Mouse (Mus musculus) urinary bladder, postnatal 14 days (tissue): ENCODE data around the gene Asb5.
"Not testable (repeated sequence)": the region's sequence is repeated elsewhere in the genome, so short reads cannot be mapped to it uniquely, and the experiment has no call there.

ENCODE experiments used
- DNase-seq: peaks from one replicate; pipeline ENCODE4 v3.0.0; 2021; ENCODE audit warnings: low spot score

Asb5 gene

DNA sequence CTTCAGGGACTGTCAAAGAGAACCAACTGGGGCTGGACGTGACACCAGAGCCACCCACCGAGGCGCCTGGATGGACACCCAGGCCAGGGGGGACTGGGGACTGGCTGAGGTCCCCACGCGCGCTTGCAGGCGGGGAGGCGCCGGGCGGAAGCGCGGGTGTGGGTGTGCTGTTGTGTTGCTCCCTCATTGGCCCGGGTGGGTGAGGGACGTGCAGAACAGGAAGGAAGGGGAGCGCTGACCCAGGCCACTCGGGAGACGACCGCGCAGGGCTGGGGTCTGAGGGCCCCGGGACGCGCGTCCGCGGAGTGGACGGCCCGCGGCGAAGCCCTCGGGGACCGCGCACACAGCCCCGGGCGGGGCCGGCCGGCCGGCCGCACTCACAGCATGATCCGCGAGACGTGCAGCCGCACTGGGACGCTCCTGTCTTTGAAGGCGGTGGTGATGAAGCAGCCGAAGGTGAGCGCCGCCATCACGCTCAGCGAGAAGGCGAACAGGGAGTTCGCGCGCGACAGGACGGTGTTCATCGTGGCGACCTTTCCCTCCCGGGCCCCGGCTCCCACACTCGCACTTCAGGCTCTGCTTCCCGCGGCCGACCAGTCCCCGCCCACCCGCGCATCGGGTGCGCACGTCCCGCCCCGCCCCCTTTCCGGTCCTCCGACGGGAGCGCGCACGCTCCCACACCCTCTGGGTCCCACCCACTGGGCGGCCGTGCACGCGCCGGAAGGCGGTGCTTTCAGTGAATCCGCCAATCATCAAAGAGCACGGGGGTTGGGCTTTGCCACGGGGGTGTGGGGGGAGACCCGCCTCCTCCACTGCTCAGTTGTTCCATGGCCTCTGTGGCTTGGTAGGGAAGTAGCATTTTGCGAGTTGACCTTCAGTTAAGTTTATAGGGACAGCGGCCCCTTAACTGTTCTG lies at the start of gene Asb5, which contains the start of gene Spcs3:
Asb5 (plus strand) TSS at position 199 of the 915 bp plus-strand sequence.
Spcs3 (minus strand) TSS at position 617 of the 915 bp plus-strand sequence.
- DNase-seq, result peak; percentile 96

DNA sequence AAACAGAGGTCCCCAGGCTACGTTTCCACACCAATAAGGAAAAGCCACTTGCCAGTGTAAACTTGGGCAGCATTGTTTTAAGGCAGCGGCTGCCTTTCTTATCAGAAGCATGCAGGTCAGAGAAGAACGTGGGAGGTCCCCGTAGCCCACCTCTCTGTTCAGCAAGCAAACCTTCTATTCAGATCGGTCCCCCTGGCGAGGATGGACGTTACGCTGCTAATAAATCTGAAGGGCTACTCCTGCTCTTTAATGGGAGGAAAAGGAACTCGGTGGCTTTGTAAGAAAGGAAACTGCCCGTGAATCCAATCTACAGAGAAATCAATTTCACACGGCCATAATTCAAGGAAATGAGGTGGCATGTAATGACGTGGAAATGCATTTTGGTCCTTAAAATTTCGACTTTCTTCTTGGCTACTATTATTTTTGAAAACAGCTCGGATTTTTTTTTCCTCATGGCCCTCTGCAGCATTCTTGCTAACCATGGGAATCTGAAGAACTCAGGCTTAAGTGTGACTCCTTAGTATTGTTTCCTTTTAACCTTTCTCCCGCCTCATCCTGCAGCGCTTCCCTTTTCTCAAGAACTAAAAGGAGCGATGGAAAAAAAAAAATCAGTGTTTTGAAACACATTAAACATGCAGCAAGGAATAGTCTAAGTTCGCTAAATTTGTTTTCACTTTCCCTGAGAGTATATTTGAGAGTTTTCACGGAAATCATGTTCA lies 42.7 kb upstream of the Asb5 start:
- no peak for DNase-seq

DNA sequence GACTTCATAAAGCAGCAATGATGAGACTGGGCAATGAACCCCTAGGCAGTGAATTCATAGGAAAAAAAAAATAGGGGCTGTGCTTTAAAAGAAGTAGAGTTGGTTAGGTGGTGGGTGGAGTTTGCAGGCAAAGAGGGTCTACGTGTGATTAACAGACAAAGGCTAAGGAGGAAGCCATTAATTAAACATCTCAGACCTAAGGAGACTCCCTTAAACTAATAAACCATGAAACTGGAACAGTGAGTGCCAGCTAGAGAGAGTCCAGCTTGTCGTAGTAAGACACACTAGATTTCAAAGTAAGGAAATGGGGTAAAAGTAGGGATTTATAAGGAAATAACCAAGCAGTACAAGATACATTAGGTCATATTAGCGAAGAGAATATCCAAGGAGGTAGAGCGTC lies 40.9 kb upstream of the Asb5 start:
- no peak for DNase-seq

DNA sequence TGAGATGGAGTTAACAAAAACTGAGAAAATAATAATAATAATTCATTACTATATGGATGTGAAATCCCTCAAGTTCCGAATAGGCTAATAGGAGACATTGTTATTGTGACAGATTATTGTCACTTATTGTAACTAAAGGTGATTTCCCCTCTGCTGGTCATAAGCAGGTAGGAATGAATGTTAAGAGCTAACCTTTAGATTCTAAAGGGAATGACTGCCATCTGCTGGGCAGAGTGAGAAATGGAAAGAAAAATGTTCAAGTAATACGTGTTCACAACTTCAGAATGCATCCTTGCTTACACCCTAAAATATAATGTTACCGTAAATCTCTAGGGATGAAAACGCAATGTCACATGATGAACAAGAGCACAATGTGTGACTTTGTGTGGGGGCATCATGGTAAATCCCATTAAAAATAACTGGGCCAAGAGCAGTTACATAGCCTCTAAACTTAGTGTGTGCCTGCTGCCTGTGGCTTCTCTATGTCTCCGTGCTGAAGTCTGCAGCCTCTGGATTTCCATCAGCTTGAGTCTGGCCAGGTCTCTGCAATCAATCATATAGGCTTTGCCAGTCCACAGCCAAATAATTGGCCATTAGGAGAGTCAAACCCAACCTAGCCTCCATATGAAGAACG lies 38.2 kb upstream of the Asb5 start:
- DNase-seq, result peak; percentile 37

DNA sequence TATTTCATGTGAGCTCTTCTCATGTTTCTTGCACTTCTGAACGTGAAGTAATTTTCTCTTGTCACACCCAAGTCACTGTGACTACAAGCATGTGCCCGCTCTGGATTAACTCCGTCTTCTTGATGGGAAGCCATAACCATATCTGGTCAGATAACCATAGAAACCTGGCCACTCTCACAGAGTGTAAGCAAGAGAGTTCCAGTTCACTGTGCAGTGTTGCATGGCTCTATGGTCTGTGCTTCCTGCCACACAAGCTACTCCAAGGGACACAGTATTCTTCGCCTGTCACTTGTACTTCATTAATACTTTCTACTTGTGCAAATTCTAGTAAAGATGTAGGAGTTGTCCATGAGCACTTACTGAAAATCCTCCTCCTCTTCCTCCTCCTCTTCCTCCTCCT lies 37.4 kb upstream of the Asb5 start:
- no peak for DNase-seq

DNA sequence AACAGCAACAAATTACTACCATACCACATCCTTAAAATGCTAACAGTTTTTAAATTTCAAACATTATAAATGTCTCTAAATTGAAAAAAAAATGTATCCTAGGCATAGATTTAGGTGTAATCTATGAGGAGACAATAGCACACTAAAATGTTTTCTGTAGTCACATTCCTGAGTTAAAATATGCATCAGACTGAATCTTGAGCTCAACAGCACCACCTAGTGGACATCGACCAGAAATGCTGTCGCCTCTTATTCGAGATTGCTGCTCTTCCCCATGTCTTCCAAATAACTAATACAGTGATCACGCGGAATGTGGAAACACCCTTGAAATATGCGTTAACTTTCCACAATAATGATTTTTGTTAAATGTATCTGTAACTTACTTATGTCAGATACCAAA lies 36.3 kb upstream of the Asb5 start:
- DNase-seq, result peak; percentile 33

DNA sequence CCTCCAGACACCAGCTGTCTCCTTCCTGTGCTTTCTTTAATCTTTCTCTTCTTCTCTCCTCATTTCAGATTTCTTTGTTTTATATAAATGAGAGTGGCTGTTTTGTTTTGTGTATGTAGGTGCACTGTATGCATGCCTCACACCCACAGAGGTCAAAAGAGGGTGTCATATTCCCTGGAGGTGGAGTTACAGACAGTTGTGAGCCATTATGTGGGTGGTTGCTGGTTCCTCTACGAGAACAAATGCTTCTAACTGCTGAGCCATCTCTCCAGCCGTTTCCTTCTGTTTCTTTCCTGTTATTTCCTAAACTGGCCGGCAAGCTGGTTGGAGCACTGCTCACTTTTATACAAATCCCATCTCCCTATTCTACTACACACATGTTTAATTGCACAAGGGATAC lies 35.5 kb upstream of the Asb5 start:
- DNase-seq, result no peak

DNA sequence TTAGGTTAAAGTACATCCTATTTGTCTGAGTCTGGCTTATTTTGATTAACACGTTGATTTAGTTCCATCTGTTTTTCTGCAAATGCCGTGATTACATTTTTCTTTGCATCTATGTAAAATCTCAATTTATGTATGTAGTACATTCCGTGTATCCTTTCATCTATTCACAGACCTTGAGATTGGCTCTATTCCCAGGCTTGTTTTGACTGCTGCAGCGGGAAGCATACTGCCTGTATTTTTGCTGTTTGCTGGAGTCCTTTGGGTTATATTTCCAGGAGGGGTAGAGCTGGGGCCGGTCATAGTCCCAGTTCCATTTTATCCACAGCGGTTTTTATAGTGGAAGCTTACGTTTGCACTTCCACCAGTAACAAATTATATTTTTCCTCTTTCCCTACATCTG lies 26.3 kb upstream of the Asb5 start:
- no peak for DNase-seq

DNA sequence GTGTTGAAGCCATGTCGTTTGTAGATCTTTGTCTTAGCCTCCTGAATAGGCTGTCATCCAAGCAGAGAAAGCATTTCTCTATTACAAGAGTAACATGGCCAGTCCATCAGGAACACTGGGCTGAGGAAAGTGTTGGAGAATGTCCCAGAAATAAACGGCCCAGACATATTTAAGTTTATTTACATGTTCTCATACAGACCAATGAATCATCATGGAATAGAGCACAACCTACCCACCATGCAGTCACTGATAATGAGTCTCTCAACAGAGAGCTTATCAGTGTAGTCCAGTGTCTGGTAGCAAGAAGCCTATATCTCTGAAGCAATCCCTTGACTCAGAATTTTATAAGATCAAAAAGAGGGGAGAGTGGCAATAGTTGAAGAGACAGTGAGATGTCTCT lies 24.3 kb upstream of the Asb5 start:
- no peak for DNase-seq

DNA sequence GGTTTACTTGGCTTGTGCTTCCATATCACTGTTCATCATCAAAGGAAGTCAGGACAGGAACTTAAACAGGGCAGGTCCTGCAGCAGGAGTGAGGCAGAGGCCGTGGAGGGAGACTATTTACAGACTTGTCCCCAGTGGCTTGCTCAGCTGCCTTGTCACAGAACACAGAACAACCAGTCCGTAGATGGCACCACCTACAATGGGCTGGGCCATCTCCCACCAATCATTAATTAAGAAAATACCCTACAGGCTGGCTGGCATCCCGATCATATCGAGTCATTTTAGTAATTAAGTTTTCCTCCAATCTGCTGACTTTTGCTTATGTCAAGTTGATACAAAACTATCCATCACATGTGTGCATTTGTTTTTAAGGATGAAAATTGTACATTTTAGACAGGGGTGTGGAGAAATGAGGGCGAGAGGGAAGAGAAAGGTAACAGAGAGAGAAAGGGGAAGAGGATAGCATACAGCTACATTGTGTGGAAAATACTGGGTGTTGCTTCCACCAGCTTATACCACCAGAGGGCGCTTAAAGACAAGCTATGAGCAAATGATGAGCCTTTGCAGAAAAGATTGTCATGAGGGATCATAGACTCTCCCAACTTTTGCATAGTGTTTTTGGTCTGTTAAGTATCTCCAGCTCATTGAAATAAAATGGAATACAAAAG lies 21.8 kb upstream of the Asb5 start:
- DNase-seq, result peak; percentile 75

DNA sequence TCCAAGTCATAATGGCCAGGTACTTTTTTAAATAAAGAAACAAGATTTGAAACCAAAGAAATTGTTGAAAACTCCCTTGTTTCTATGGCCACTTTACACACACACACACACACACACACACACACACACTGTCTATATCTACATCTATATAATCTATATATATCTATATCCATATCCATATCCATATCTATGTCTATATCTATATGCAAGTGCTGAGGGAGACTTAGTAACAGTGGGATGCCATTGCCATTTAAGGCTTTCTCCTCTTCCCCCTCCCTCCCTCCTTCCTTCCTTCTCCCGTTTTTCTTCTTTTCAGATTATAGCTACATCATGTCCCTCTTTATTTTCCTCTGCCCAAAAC lies 21.3 kb upstream of the Asb5 start:
- DNase-seq, result no peak

DNA sequence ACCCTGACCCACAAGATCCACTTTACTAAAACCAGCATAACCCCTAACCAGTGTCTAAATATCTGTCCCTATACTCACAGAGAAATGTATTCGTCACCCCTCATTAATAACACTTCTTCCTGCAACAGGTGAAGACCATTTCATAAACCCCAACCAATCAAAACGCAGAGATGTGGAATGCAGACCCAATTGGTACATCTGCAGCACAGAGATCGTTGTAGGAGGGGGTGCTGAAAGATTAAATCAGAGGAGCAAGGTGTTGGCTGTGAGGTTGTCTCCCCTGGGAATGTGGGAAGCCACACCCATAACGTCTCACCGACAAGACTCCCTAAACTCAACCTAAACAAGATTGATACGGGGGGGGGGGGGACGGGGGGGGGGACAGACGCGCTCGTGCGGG lies 20.6 kb upstream of the Asb5 start:
- DNase-seq, result no peak

DNA sequence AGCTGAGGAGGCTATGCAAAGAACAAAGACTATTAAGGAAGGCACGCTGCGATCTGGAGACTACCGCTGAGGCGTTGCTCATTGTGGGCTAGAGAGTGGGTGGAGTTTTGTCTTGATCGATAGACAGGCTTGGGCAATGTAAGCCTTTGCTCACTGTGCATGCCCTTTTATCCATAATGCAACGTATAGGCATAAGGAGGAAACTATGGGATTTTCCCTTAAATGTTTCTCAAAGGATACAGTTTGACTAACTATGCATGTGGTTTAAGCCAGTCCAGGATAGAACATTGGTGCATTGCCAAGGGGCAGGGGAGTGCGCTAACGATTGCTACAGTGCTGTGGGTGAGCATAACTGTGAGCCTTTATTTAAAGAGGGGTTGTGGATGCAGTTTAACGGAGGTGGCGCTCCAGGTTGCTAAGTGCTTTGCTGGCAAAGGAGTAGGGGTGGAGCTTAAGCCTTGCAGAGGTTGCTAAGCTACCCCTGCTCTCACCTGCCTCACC lies 20.1 kb upstream of the Asb5 start:
- no peak for DNase-seq

DNA sequence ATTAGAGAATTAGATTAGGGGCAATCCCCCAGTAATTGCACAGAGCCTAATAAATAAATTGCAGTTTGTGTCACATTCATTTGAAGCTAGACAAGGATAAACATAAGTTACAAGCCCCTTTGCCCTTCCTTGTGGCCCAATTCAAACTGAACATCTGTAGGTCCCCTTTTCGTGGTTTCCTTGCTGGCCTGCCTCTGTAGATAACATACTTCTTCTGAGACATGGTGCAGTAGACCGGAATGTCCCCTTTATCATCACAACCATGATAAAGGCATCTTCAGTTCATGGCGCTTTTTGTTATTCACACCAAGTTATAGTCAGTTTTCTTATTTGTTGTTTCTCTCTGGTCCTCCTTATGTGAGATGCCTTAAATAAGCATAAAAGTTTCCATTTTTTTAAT lies 17.6 kb upstream of the Asb5 start:
- DNase-seq, result no peak

DNA sequence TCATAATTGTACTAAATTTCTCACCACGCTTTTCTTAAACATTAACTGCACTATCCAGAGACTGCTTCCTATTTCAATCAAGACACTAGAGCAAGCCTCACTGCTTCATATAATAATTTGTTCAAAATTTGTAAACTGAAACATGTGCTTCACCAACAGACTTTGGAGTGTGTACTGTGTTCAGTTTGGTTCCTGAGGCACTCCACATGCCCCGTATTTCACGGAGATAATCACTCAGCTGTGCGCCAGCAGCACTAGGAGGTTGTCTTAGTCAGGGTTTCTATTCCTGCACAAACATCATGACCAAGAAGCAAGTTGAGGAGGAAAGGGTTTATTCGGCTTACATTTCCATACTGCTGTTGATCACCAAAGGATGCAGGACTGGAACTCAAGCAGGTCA lies 17.2 kb upstream of the Asb5 start:
- not testable (repeated sequence) for DNase-seq

DNA sequence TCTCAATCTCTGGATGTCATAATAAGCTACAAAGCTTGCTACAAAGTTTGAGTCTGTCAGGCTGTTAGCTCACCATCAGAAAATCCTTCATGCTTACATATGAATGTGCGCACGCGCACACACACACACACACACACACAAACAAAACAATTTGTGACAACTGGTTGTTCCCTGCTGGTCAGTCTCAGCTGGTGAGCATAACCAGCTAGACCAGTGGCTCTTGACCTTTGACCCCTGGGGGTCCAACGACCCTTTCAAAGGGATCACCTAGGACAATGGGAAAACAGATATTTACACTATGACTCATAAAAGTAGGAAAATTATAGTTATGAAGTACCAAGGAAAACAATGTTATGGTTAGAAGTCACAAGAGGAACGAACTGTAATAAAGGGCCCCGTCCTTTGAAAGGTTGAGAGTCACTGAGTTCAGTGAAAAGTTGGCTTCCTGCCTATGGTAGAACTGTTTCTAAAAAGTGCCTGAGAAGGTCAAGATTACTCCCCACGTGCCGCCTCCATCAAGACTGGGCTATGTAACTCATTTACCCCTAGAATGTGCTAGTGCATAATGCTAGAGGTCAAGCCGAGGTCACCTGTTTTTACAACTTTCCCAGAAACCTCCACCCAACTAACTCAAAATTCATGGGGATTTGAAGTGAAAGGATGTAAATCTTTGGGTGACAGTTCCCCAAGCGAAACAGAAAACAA lies 10.5 kb upstream of the Asb5 start:
- DNase-seq, result no peak

DNA sequence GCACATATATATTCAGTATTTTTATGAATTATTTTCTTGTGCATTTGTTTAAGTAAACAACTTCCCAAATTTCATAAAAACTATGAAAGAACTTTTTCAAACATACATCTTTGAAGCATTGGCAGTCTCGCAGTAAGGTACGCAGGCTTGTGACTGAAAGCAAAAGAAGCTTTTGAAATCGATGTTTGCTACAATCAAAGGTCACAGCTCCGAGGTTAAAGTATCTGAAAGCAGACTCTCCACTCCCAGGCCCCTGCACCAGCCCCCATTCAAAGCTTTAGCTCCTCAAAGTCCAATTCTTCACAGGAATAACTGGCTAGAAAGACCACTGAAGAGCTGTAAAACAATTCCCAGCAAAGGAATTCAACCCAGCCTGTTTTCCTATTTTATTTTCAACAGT lies 8.9 kb upstream of the Asb5 start:
- no peak for DNase-seq

DNA sequence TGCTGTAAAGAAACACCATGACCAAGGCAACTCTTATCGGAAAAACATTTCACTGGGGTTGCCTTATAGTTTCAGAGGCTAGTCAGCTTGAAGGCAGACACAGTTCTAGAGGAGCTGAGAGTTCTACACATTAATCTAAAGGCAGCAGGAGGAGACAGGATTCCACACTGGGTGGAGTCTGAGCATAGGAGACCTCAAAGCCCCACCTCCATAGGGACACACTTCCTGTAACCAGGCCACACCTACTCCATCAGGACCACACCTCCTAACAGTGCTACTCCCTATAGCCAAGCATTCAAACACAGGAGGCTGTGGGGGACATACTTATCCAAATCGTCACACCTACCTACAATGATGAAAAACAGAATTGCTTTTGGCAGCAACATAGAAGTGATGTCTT lies 3.8 kb upstream of the Asb5 start:
- no peak for DNase-seq

DNA sequence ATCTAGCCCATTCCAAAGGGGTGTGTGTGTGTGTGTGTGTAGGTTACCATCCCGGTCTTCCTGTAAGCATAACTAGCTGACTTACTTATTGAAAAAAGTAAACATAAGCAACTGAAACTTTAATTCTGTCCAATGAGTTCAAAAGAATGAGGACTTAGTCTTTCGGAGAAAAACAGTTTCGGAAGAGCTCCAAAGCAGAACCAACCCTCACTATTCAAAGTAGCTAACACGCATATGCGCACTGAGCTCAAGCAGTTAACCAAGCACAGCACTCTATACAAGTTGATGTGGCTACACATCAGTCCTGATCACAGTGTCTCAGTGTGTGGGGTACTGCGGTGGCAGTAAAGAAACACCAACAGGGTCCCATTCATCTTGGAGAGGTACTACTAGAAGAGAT lies 2.7 kb upstream of the Asb5 start:
- DNase-seq, result no peak

DNA sequence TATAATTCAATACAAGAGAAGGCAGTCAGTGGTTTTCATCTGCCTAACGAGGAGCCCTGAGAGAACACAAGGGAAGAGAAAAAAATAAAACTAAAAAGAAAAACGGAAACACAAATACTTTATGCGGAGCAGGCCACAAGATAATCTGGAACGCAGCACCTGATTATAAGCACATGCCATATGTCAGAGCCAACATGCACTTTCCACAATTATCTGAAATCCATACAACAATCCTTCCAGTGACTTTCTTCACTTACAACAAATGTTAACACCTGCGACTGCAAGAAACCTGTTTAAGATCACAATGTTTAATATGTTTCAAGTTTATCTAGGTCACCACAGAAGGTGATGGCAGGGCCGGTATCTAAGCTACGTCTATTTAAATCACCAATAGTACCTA lies 809 bp upstream of the Asb5 start:
- no peak for DNase-seq

DNA sequence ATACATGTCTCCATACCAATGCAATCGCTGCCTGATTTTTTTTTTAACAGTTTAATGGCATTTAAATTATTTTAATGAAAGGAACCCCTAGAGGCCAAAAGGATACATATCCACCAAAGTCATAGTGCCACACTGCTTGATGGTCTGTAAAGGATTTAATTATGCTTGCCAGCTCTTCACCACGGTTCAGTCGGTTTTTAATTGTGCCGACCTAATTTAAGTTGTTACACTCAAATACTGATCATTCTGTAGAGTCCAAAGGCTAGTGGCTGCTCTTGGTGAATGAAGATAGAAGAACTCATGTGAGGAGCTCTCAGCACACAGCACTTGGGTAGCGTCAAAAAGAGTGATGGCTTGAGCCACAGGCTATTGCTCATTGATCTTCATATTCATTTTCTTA lies 5.8 kb downstream of the Asb5 start:
- DNase-seq, result no peak

DNA sequence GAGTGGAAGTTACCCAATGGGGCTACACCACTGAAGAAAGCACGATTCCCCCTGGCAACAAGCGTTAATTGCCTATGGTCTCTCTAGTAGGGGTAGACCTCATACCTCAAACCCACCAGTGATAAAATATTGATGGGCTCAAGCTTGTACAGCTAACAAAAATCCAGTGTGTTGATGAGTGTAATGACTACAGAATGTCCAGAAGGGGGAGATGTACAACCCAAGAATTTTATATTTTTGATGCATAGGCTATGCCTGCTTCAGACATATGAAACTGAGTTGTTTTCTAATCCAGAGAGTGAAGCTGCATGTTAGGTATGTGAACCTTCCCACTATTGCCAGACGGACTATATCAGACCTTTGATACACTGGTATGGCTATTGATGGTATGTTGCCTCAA lies 7.9 kb downstream of the Asb5 start:
- DNase-seq, result no peak
